Mouse (Mus musculus): ENCODE results near the gene Il18.
"Not testable (repeated sequence)": the region's sequence is repeated elsewhere in the genome, so short reads cannot be mapped to it uniquely, and the experiment has no call there.

The Il18 gene

GRCm38 (mm10) chr9:50603998-50604324, 49.3 kb downstream of the Il18 start:
- no peak for DNase-seq (ENCODE audit: low spot score)

- DNase-seq (ENCODE audit: low spot score), result no peak
These were observed 49.7 kb downstream of the Il18 start for GRCm38 (mm10) chr9:50604338-50604737.

GRCm38 (mm10) chr9:50612115-50612514, 57.5 kb downstream of the Il18 start:
- DNase-seq (ENCODE audit: low spot score), result no peak

- no peak for DNase-seq (ENCODE audit: low spot score)
These were observed 61.5 kb downstream of the Il18 start for GRCm38 (mm10) chr9:50616161-50616560.

- DNase-seq (ENCODE audit: low spot score), result peak; percentile 81
These were observed 62.4 kb downstream of the Il18 start, which contains the start of the genes Pih1d2 and Nkapd1 for GRCm38 (mm10) chr9:50616766-50617603. TSS of gene Pih1d2 (plus strand) at chr9:50617321. TSS of gene Nkapd1 (minus strand) at chr9:50617464.

GRCm38 (mm10) chr9:50617794-50618330, 63.2 kb downstream of the Il18 start:
- no peak for DNase-seq (ENCODE audit: low spot score)

DNA sequence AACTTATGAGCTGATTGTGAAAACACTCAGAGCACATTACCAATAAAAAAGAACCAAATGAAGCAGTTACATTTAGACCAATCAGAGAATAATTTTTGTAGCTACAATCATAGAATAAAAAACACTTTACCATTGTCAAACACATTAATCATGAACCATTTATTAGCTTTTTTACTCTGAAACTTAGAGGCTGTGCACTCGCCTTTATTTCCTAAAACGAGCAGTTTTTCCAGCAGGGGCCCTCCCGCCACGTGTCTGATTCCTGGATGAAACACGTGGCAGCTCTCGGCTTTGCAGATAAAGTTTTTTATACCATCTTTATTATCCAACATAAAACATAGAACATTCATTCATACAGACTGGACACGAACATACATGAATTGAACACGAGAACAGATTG, 76.3 kb downstream of the Il18 start:
- not testable (repeated sequence) for DNase-seq (ENCODE audit: low spot score)
